Mouse (Mus musculus) adrenal gland, postnatal 36 days (tissue): Measurements from ENCODE around the gene Ttll11. TPM values are rescaled to one million over a fixed set of nuclear protein-coding genes. Genes with fewer than 3 reads are reported as not detected.

ENCODE experiments used
- DNase-seq, 2 experiments: peaks; one replicate each; pipeline ENCODE4 v3.0.0; 2021; ENCODE audit warnings: mixed read lengths in 1 of 2
- total RNA-seq, 2 experiments: library from RNA; stranded (reverse); gene quantifications; 2 replicates each; pipeline ENCODE4 v1.2.3; 2021

Ttll11 gene
- total RNA-seq, 2 experiments from 2014 or later = 1.7 to 23.0 TPM

- DNase-seq = no peak
Measured at GRCm38 (mm10) chr2:35723267-35723666, 256.4 kb downstream of the Ttll11 start.

GRCm38 (mm10) chr2:35722821-35723220 is 256.9 kb downstream of the Ttll11 start:
- no peak for DNase-seq

GRCm38 (mm10) chr2:35720956-35721355 is 258.8 kb downstream of the Ttll11 start:
- no peak for DNase-seq

DNA sequence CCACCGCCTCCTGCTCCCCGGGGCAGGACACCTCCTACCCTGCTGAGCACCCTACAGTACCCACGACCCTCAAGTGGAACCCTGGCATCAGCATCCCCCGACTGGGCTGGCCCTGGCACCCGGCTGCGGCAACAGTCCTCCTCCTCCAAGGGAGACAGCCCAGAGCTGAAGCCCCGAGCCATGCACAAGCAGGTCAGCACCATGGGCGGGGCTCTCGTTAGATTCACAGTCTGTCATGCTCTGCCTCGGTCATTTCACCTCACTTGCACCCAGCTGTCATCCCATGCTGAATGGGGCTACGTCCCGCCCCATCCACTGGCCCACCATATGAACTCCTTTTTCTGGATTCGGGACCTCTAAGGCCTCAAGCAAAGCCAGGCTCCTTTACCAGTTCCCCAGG is 259.2 kb downstream of the Ttll11 start:
- DNase-seq = peak in 1 of 2 experiments; percentile 60

DNA sequence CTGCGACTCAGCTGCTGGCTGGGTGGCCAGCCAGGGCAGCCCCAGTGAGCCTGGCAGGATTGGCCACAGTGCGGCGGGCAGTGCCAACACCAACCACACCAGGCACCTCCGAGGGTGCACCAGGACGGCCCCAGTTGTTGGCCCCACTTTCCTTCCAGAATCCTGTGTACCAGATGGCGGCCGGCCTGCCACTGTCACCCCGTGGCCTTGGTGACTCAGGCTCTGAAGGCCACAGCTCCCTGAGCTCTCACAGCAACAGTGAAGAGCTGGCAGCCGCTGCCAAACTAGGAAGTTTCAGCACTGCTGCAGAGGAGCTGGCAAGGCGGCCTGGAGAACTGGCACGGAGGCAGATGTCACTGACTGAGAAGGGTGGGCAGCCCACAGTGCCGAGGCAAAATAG is 259.6 kb downstream of the Ttll11 start:
- peak; percentile 93 to 95 for DNase-seq

GRCm38 (mm10) chr2:35719230-35720005 is 260.3 kb downstream of the Ttll11 start:
- peak in 1 of 2 experiments; percentile 32 for DNase-seq

DNA sequence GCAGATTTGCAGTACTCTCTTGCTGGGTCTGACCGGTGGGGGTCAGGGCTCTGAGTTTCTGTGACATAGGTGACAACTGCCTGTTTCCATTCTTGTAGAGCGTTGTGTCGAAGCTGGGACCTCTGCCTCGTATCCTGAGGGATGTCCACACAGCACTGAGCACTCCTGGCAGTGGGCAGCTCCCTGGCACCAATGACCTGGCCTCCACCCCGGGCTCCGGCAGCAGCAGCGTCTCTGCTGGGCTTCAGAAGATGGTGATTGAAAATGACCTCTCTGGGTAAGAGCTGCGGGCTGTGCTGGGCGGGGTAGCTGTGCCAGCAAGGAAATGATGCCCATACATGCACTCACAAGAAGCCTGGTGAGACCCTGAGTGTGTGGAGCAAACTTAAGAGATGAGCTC is 261.1 kb downstream of the Ttll11 start:
- DNase-seq = peak; percentile 42 to 63

GRCm38 (mm10) chr2:35718003-35718500 is 261.7 kb downstream of the Ttll11 start:
- DNase-seq = no peak

- DNase-seq = no peak
Measured at GRCm38 (mm10) chr2:35716175-35716574, 263.5 kb downstream of the Ttll11 start.

- DNase-seq = no peak
Measured at GRCm38 (mm10) chr2:35715485-35715884, 264.2 kb downstream of the Ttll11 start.

DNA sequence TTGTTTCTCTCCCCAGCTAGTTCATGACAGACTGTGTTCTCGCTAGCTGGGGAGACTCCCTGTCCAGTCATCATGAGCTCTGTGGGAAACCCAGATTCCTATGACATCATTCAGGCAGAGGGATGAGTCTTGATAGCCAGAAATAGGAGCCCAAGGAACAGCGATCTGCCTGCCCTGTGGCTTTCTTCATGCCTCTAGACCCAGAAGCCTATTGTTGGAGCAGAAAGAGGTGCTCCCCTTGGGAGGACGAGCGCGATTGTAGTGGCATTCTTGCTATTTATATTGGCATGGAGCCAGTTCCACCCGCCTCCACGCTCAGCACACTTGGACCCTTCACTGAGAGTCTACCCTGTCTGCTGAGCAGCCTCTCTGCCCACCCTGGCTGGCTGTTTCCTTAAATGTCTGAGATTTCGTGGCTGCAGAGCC is 265.0 kb downstream of the Ttll11 start:
- DNase-seq = peak; percentile 43 to 56

DNA sequence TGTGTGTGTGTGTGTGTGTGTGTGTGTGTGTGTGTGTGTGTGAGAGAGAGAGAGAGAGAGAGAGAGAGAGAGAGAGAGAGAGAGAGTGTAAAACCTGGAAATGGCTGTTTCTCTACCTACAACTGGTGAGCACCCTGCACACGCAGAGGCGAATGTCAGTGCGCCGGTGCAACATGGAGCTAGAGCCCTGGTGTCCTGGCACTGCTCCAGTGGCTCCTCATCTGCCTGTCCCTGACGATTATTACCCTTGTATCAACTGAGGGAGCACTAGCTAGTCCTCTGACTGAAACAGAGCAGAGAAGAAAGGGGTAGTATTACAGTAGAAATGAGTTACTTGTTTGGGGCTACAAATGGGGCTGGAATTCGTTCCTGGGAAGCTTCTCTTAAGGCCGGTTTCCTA is 266.3 kb downstream of the Ttll11 start:
- peak; percentile 38 to 42 for DNase-seq

GRCm38 (mm10) chr2:35712611-35713010 is 267.1 kb downstream of the Ttll11 start:
- peak; percentile 66 to 71 for DNase-seq

- DNase-seq = no peak
Measured at GRCm38 (mm10) chr2:35703241-35703640, 276.5 kb downstream of the Ttll11 start.

GRCm38 (mm10) chr2:35702608-35703007 is 277.1 kb downstream of the Ttll11 start:
- DNase-seq = no peak

- DNase-seq = no peak
Measured at GRCm38 (mm10) chr2:35702001-35702400, 277.7 kb downstream of the Ttll11 start.

Other genes starting within 250 kb of the Ttll11 start
- 100 to 1,000 TPM; 205 to 220 TPM for gene Ndufa8, start 69.5 kb upstream of the Ttll11 start, total RNA-seq
- 1 to 10 TPM in 1 of 2 experiments, under 1 TPM in 1; 0.56 to 1.1 TPM for gene Morn5, start 69.5 kb upstream of the Ttll11 start, total RNA-seq
- 1 to 10 TPM; 1.6 to 1.8 TPM for gene Lhx6, start 125.5 kb upstream of the Ttll11 start, total RNA-seq
- 10 to 100 TPM; 24.3 to 28.4 TPM for gene Mrrf, start 156.5 kb upstream of the Ttll11 start, total RNA-seq
- gene Rbm18, start 156.9 kb upstream of the Ttll11 start, total RNA-seq = 10 to 100 TPM; 28.9 to 30.8 TPM